Mouse (Mus musculus) brain, embryonic 14.5 days (tissue): Measurements from ENCODE around the gene Atp5mpl.

Experiments used
- CTCF ChIP-seq: fragments of 200-500 bp; IDR thresholded peaks from 2 replicates; pipeline ENCODE4 v1.5.1; 2012; ENCODE audit warnings: inconsistent platforms, mild to moderate bottlenecking, moderate library complexity, borderline replicate concordance; ENCODE audit not compliant: insufficient read depth, insufficient read length; ENCODE audit errors: extremely low read depth
- POLR2A ChIP-seq: fragments of 200-500 bp; IDR thresholded peaks from 2 replicates; pipeline ENCODE4 v1.6.1; 2012; ENCODE audit warnings: mild to moderate bottlenecking, inconsistent platforms, borderline replicate concordance; ENCODE audit not compliant: poor library complexity, insufficient read depth, insufficient read length, severe bottlenecking; ENCODE audit errors: extremely low read depth

DNA sequence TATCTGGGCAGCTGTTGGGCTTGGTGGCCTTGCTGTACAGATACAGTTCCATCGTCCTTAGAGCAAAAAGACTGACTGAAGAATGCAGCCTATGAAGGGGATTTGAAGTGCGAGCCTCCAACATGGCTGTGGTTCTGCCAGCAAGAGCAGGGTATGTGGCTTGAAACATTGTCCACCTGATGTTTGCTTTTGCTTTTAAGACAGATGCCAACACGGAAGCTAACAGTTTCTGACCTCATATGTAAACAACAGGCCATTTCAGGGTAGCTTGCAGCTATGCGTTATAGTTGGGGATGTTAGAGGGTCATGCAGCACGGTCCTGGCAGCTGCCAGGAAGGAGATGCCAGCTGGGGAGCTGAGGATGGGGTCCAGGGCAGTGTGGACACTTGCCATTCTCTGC lies 16.3 kb downstream of the Atp5mpl start:
- TF ChIP-seq CTCF (no peak), POLR2A (no peak)
